Mouse (Mus musculus) myocyte (in vitro differentiated cells): ENCODE measurements around the gene Gm13275.
"Not testable (repeated sequence)": the region's sequence is repeated elsewhere in the genome, so short reads cannot be mapped to it uniquely, and the experiment has no call there.

ENCODE experiments used
- E2F4 ChIP-seq: IDR thresholded peaks from one replicate; pipeline ENCODE4 v1.6.1; 2011; ENCODE audit warnings: mild to moderate bottlenecking, control low read depth, moderate library complexity; ENCODE audit not compliant: insufficient read depth
- POLR2A ChIP-seq: IDR thresholded peaks from one replicate; pipeline ENCODE4 v1.6.1; 2011; ENCODE audit warnings: low read depth, mild to moderate bottlenecking, control low read depth, moderate library complexity; ENCODE audit not compliant: insufficient read length
- REST ChIP-seq: IDR thresholded peaks from one replicate; pipeline ENCODE4 v1.6.1; 2011; ENCODE audit warnings: mild to moderate bottlenecking, control low read depth, moderate library complexity; ENCODE audit not compliant: insufficient read depth, insufficient read length
- USF1 ChIP-seq: IDR thresholded peaks from one replicate; pipeline ENCODE4 v1.6.1; 2011; ENCODE audit warnings: low read depth, mild to moderate bottlenecking, control low read depth, moderate library complexity

- not testable (repeated sequence) for TF ChIP-seq USF1, REST, E2F4, POLR2A
Measured at GRCm38 (mm10) chr4:88835225-88835624, 40.9 kb downstream of the Gm13275 start, which contains the start of gene Ifna5.
